Mouse (Mus musculus) limb, embryonic 11.5 days (tissue): ENCODE measurements at regions not wholly inside any gene's neighbourhood (a gene's known extent, or its start where the extent isn't known, plus 50 kb on each side); places are given as distances from the start of the nearest gene placed in this dataset.
"Not testable (repeated sequence)": the region's sequence is repeated elsewhere in the genome, so short reads cannot be mapped to it uniquely, and the experiment has no call there.

ENCODE experiments used
- ATAC-seq: fragments of 200-750 bp; cut with Nextera tagmentation; 2 replicates; pipeline ENCODE4 v1.8.0; 2017; ENCODE audit warnings: low read depth; ENCODE audit not compliant: insufficient number of reproducible peaks, low FRiP score, low TSS enrichment
- DNase-seq: peaks from one replicate; pipeline ENCODE4 v3.0.0-alpha.2; 2015; ENCODE audit warnings: low spot score
- H3K27ac ChIP-seq: fragments of 300-500 bp; sonication (generic); replicated peaks from 2 replicates; pipeline ENCODE4 v1.5.1; 2014; ENCODE audit warnings: low read depth, mild to moderate bottlenecking, low read length
- H3K27me3 ChIP-seq: fragments of 300-500 bp; sonication (generic); 2 replicates; pipeline ENCODE4 v1.6.1; 2014; ENCODE audit warnings: mild to moderate bottlenecking, low read length, mixed read lengths; ENCODE audit not compliant: control insufficient read depth, insufficient read depth
- H3K36me3 ChIP-seq: fragments of 300-500 bp; sonication (generic); 2 replicates; pipeline ENCODE4 v1.6.1; 2014; ENCODE audit warnings: mild to moderate bottlenecking, low read length, moderate library complexity, mixed read lengths; ENCODE audit not compliant: control insufficient read depth, insufficient read depth
- H3K4me1 ChIP-seq: fragments of 300-500 bp; sonication (generic); 2 replicates; pipeline ENCODE4 v1.6.1; 2014; ENCODE audit warnings: low read length, mixed read lengths; ENCODE audit not compliant: control insufficient read depth, insufficient read depth
- H3K4me2 ChIP-seq: fragments of 300-500 bp; sonication (generic); 2 replicates; pipeline ENCODE4 v1.6.1; 2014; ENCODE audit warnings: low read depth, mild to moderate bottlenecking, moderate library complexity; ENCODE audit not compliant: severe bottlenecking
- H3K4me3 ChIP-seq: fragments of 300-500 bp; sonication (generic); 2 replicates; pipeline ENCODE4 v1.5.1; 2014; ENCODE audit warnings: low read depth, low read length
- H3K9ac ChIP-seq: fragments of 300-500 bp; sonication (generic); 2 replicates; pipeline ENCODE4 v1.6.1; 2014; ENCODE audit warnings: mild to moderate bottlenecking, low read length
- H3K9me3 ChIP-seq: fragments of 300-500 bp; sonication (generic); 2 replicates; pipeline ENCODE4 v1.6.1; 2016; ENCODE audit warnings: low read length; ENCODE audit not compliant: control insufficient read depth
- WGBS: fragments of 180-500 bp; shearing (Covaris S2); extraction: QIAGEN DNeasy Blood & Tissue Kit; methylation state at CpG from one replicate; pipeline ENCODE4 v1.1.7; 2014; 5-methylcytosine and 5-hydroxymethylcytosine counted together

DNA sequence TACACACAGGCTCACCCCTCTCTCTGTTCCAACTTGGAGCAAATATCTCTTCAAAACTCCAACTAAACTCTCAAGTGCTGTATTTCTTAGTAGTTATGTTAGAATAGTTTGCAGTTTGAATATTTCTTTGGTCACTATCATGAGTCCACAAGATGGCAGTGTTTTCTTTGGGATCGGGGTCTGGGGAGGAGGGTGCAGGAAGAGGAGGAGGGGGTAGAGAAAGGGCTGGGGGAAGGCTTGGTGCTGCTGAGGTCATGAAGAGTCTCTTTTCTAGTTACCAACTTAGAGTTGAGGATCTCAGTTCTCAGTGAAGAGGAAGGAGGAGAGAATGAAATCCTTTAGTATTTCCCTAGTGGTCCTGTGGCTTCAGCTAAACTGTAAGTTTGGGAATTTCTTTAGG, 188.1 kb upstream of the Olfr1507 start:
- not testable (repeated sequence) for H3K27ac ChIP-seq, H3K36me3 ChIP-seq, H3K27me3 ChIP-seq, H3K4me3 ChIP-seq, H3K9ac ChIP-seq, DNase-seq, H3K9me3 ChIP-seq, H3K4me2 ChIP-seq, H3K4me1 ChIP-seq, ATAC-seq
- no CpG with 5 or more reads among the region's 1 CpGs for WGBS

DNA sequence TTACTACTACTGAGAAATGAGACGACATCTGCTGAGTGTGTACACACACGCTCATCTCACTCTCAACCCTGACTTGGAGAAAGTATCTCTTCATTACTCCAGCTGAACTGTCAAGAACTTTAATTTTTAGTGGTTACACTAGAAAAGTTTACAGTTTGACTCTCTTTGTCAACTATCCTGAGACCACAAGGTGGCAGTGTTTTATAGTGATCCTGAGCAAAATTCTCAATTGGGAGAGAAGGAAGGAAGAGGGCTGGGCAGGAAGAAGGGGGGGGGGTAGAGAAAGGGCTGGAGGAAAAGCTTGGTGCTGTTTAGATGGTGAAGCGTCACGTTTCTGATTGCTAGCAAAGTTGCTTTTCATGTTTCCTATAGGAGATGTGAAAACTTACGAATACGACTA, 158.8 kb upstream of the Olfr1507 start:
- Histone ChIP-seq H3K9me3 (no peaks in the 10 kb centered on the region; the same call in 1 of the 2 replicates), H3K4me3 (no peak overlapping the region), H3K27ac (no peak overlapping the region), H3K27me3 (no peaks in the 10 kb centered on the region), H3K4me1 (no peaks in the 10 kb centered on the region), H3K9ac (no peak overlapping the region), H3K4me2 (no peak overlapping the region), H3K36me3 (no peaks in the 10 kb centered on the region)
- ATAC-seq (no peak), DNase-seq (no peak)
- 69% methylated on average over 6 of the region's 6 CpGs for WGBS

DNA sequence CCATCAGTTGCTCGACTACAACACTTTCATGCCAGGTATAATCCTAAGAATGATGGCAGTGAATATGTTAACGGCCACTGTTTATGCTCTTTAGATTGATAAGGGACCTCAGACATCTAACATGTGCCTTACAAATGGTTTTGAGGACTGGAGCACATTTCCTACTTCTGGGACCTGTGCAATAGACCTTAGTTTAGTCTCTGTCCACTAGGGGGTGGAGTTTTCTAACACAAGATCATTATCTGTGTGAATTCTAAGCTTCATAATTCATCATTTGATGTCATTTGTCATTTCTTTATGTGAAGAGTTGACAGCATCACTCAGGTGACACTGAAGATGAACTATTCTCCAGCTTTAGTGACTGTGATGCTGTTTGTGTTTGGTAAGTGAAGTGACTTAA, 142.6 kb upstream of the Olfr1507 start:
- Histone ChIP-seq H3K9me3 (no peaks in the 10 kb centered on the region), H3K27ac (no peak overlapping the region), H3K4me1 (no peaks in the 10 kb centered on the region), H3K36me3 (no peaks in the 10 kb centered on the region), H3K4me2 (no peak overlapping the region), H3K9ac (no peak overlapping the region), H3K4me3 (no peak overlapping the region), H3K27me3 (no peaks in the 10 kb centered on the region)
- no peak for ATAC-seq
- 76% methylated on average over 2 of the region's 2 CpGs for WGBS
- DNase-seq = no peak

DNA sequence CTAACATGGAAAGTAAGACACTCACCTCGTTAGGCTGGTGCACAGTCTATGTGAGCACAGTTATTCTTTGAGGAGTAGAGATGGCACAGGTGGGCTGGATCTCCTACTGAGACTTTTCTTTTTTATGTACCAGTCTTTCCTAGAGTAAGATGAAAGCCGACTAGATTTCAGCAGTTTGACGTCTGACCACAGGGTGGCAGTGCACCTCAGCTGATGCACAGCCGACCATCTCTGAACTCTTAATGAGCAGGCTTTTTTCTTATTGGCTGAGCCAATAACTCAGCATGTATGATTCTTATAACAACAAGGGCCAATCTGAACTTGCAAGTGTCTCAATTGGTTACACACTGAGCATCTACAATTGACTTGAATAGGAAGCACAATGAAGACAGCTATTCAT, 126.6 kb upstream of the Olfr1507 start:
- H3K27ac ChIP-seq = no peak overlapping the region
- 28% methylated on average over 4 of the region's 4 CpGs for WGBS
- no peaks in the 10 kb centered on the region; the same call in 1 of the 2 replicates for H3K9me3 ChIP-seq
- no peak overlapping the region for H3K9ac ChIP-seq
- no peaks in the 10 kb centered on the region for H3K27me3 ChIP-seq
- no peak overlapping the region for H3K4me2 ChIP-seq
- ATAC-seq (no peak), DNase-seq (no peak)
- no peaks in the 10 kb centered on the region for H3K4me1 ChIP-seq
- H3K36me3 ChIP-seq = no peaks in the 10 kb centered on the region
- H3K4me3 ChIP-seq = no peak overlapping the region

DNA sequence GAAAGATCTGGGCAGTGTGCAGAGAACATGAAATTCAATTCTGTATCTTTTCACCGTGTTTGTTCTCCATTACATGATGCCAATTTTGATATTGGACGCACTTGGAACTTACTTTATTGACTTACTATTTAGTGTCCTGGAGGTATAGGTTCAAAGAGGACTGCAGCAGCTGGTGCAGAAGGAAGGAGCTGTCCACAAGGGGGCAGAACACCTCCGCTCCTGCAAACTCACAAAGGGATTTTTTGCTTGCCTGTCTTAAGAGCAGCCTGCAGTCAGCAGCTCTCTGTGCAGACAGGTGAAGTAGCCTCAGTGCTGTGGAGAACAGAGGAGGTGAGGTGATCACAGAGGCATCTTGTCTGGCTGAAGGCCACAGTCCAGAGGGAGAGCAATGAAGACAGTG, 84.8 kb upstream of the Olfr1507 start:
- 49% methylated on average over 3 of the region's 3 CpGs for WGBS
- no peaks in the 10 kb centered on the region for H3K27me3 ChIP-seq
- H3K4me2 ChIP-seq = no peak overlapping the region
- H3K27ac ChIP-seq = no peak overlapping the region
- no peak overlapping the region for H3K9ac ChIP-seq
- no peak overlapping the region for H3K4me3 ChIP-seq
- no peaks in the 10 kb centered on the region for H3K4me1 ChIP-seq
- ATAC-seq (no peak), DNase-seq (no peak)
- no peaks in the 10 kb centered on the region for H3K9me3 ChIP-seq
- H3K36me3 ChIP-seq = no peaks in the 10 kb centered on the region

DNA sequence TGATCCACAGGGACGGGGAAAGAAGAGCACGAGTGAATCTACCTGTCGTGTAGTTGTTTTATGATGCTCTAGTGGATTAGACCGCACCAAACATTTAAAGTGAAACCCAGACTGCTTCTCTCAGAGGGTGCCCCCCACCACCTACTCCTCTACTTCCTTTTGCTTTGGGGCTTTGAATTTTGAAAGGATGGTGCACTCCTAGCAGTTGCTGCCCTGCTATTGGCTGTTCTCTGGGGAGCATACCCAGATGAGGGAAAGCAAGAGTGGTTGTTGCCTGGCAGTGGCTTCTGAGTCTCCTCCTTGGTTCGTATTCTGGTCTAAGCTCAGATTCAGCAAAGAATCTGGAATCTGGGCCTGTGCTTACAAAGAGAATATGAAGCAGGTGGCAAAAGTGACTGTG, 71.4 kb upstream of the Olfr1507 start:
- no peak overlapping the region for H3K27ac ChIP-seq
- WGBS = 87% methylated on average over 5 of the region's 5 CpGs
- H3K27me3 ChIP-seq = no peaks in the 10 kb centered on the region
- H3K9me3 ChIP-seq = no peaks in the 10 kb centered on the region
- ATAC-seq (no peak), DNase-seq (no peak)
- H3K4me1 ChIP-seq = no peaks in the 10 kb centered on the region
- H3K4me3 ChIP-seq = no peak overlapping the region
- no peaks in the 10 kb centered on the region for H3K36me3 ChIP-seq
- H3K9ac ChIP-seq = no peak overlapping the region
- no peak overlapping the region for H3K4me2 ChIP-seq

DNA sequence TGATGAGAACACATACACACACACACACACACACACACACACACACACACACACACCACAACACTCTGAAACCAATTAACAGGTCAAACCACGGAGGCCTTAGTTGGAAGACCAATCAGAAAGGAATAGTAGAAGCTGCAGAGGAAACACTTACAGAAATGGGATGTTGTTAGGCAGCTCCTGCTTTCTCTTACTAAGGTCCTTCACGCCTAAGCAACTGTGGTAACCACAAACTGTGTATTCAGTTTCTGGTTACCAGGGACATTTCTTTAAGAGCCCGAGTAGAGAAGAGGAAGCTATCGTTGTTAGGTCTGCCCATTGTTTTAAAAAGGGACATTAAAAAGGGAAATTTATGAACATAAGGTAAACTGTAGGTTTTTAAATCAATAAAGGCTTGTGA, 70.1 kb upstream of the Olfr1507 start:
- Histone ChIP-seq H3K27me3 (no peaks in the 10 kb centered on the region), H3K4me1 (no peaks in the 10 kb centered on the region), H3K36me3 (no peaks in the 10 kb centered on the region), H3K4me3 (no peak overlapping the region), H3K4me2 (no peak overlapping the region), H3K9me3 (no peaks in the 10 kb centered on the region), H3K9ac (no peak overlapping the region), H3K27ac (no peak overlapping the region)
- WGBS = 70% methylated on average over 4 of the region's 4 CpGs
- ATAC-seq = no peak
- no peak for DNase-seq

DNA sequence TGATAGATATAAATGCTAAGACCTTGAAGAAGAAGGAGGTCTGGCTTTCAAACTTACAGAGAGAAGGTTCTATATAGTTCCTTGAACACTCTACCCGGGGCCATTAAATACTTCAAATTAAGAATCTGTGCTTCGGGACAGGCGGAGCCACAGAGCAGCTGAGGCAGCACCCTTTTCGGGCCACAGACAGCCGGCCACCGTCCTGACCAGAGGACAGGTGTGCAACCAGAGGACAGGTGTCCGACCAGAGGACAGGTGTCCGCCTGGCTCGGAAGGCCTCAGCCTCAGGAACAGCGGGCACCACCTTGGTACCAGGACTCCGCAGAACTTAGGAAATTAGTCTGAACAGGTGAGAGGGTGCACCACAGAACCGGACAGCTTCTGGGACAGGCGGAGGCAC, 60.8 kb upstream of the Olfr1507 start:
- not testable (repeated sequence) for H3K36me3 ChIP-seq, H3K9me3 ChIP-seq, H3K4me2 ChIP-seq, DNase-seq, ATAC-seq, H3K27me3 ChIP-seq, H3K9ac ChIP-seq, H3K4me1 ChIP-seq, H3K27ac ChIP-seq, H3K4me3 ChIP-seq
- WGBS = 96% methylated on average over 13 of the region's 13 CpGs

DNA sequence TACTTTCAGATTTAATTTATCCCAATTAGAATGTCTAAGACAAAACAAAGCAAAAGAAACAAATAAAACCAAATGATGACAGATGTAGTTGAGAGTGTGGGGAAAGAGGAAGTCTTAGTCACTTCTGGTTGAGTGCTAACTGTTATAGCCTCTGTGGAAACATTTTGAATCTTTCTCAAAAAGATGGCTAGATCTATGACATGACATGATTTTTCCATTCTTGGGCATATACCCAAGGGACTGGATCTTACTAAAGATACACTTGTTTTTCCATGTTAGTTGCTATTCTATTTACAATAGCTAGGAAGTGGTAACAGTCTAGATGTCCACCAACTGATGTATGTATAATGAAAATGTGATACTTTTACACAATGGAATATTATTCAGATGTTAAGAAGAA, 57.9 kb upstream of the Olfr1507 start:
- Histone ChIP-seq H3K4me3 (no peak overlapping the region), H3K4me2 (no peak overlapping the region), H3K27ac (no peak overlapping the region), H3K36me3 (no peaks in the 10 kb centered on the region), H3K4me1 (no peaks in the 10 kb centered on the region), H3K9me3 (0 out of 2 replicates have a peak, but pooled peaks cover 2% of the 10 kb centered on the region), H3K27me3 (no peaks in the 10 kb centered on the region), H3K9ac (no peak overlapping the region)
- DNase-seq (no peak), ATAC-seq (no peak)
